Mouse (Mus musculus) thymus, postnatal 0 days (tissue): Measurements from ENCODE around the gene Idh2. TPM values are rescaled to one million over a fixed set of nuclear protein-coding genes. Genes with fewer than 3 reads are reported as not detected.
"Not testable (repeated sequence)": the region's sequence is repeated elsewhere in the genome, so short reads cannot be mapped to it uniquely, and the experiment has no call there.

Experiments used
- DNase-seq: peaks from one replicate; pipeline ENCODE4 v3.0.0-alpha.2; 2015; ENCODE audit warnings: low spot score
- polyA plus RNA-seq: library from polyadenylated mRNA; unstranded; fragments of >200 nt; fragmentation: Nextera tagmentation; extraction: Ambion mirVana; gene quantifications from 2 replicates; pipeline ENCODE4 v1.2.1, GENCODE M21; 2015

The Idh2 gene
- polyA plus RNA-seq, 1 experiment from 2014 or later: 322 TPM

- no peak for DNase-seq
Measured at GRCm38 (mm10) chr7:80062083-80062826, 52.9 kb downstream of the Idh2 start.

- DNase-seq: no peak
Measured at GRCm38 (mm10) chr7:80060012-80060778, 55.0 kb downstream of the Idh2 start.

- no peak for DNase-seq
Measured at GRCm38 (mm10) chr7:80059064-80059838, 55.9 kb downstream of the Idh2 start.

GRCm38 (mm10) chr7:80058405-80059063, 56.7 kb downstream of the Idh2 start:
- no peak for DNase-seq

- DNase-seq: no peak
Measured at GRCm38 (mm10) chr7:80057781-80058180, 57.4 kb downstream of the Idh2 start.

- DNase-seq: no peak
Measured at GRCm38 (mm10) chr7:80057002-80057691, 58.0 kb downstream of the Idh2 start.

- DNase-seq: no peak
Measured at GRCm38 (mm10) chr7:80055781-80056180, 59.4 kb downstream of the Idh2 start.

- DNase-seq: no peak
Measured at GRCm38 (mm10) chr7:80053147-80053546, 62.0 kb downstream of the Idh2 start.

GRCm38 (mm10) chr7:80052261-80052660, 62.9 kb downstream of the Idh2 start:
- no peak for DNase-seq

GRCm38 (mm10) chr7:80051835-80052234, 63.4 kb downstream of the Idh2 start:
- DNase-seq: no peak

GRCm38 (mm10) chr7:80050382-80050781, 64.8 kb downstream of the Idh2 start:
- not testable (repeated sequence) for DNase-seq

- no peak for DNase-seq
Measured at GRCm38 (mm10) chr7:80049746-80050145, 65.4 kb downstream of the Idh2 start.

GRCm38 (mm10) chr7:80047041-80047440, 68.2 kb downstream of the Idh2 start:
- DNase-seq: no peak

Other genes starting within 250 kb of the Idh2 start
- gene Ap3s2, start 194.7 kb downstream of the Idh2 start, polyA plus RNA-seq: 20.7 and 23.7 TPM in 2 replicates
- gene Arpin, start 180.0 kb downstream of the Idh2 start, polyA plus RNA-seq: 10.0 and 11.3 TPM in 2 replicates
- 6.5 and 7.3 TPM in 2 replicates for gene Zfp710, start 90.6 kb downstream of the Idh2 start, polyA plus RNA-seq
- 16.8 and 20.9 TPM in 2 replicates for gene Sema4b, start 71.4 kb upstream of the Idh2 start, polyA plus RNA-seq
- gene Cib1, start 117.4 kb upstream of the Idh2 start, polyA plus RNA-seq: 186 and 189 TPM in 2 replicates
- 2.7 and 3.4 TPM in 2 replicates for gene Gdpgp1, start 117.5 kb upstream of the Idh2 start, polyA plus RNA-seq
- gene Ttll13, start 131.0 kb upstream of the Idh2 start, polyA plus RNA-seq: 0.44 and 0.70 TPM in 2 replicates
- gene Ngrn, start 145.8 kb upstream of the Idh2 start, polyA plus RNA-seq: 65.6 and 65.8 TPM in 2 replicates
- 5.6 and 6.8 TPM in 2 replicates for gene Vps33b, start 154.3 kb upstream of the Idh2 start, polyA plus RNA-seq
- 103 and 113 TPM in 2 replicates for gene Prc1, start 179.1 kb upstream of the Idh2 start, polyA plus RNA-seq
- gene Rccd1, start 209.1 kb upstream of the Idh2 start, polyA plus RNA-seq: 5.0 and 10.5 TPM in 2 replicates
- 31.0 and 32.3 TPM in 2 replicates for gene Unc45a, start 225.6 kb upstream of the Idh2 start, polyA plus RNA-seq
- gene Hddc3, start 227.7 kb upstream of the Idh2 start, polyA plus RNA-seq: 8.4 and 12.7 TPM in 2 replicates